Mouse (Mus musculus): Measurements from ENCODE around the gene Olfr786. TPM values are rescaled to one million over a fixed set of nuclear protein-coding genes. Genes with fewer than 3 reads are reported as not detected.

Gene Olfr786
- polyA plus RNA-seq (2015; fragmentation: Nextera tagmentation; extraction: Ambion mirVana) = 0.17 TPM in 1 of 2 replicates, not detected in the other

DNA sequence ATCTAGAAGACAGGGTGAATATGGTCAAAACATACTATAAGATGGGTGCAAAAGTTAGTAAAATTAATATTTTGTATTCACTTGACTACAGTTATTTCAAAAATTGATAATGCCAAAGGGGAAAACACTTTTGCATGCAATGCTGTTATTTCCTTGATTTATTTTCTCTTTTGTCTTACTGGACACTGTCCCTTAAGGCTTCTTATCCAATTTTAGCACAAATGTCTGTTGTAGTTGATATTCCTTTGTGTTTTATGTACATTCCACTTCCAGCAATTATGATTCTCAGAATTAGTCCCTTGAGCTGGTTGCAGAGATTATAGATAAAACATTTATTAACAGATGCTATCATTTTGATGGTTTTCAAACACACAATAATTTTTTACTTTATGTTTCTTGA lies at the start of gene Olfr786:
Gene Olfr786, plus strand, starts transcription at position 301 of the 400 bp plus-strand sequence.
- Histone ChIP-seq H3K4me1 (no peaks in the 10 kb centered on the region), H3K9ac (no peak within 1 kb of the TSS), H3K27ac (replicated peaks) (no peak within 1 kb of the TSS), H3K27me3 (no peaks in the 10 kb centered on the region), H3K9me3 (replicated peaks) (no peaks in the 10 kb centered on the region), H3K4me3 (replicated peaks) (no peak within 1 kb of the TSS), H3K36me3 (no peaks in the 10 kb centered on the region), H3K4me2 (replicated peaks) (no peak within 1 kb of the TSS)
- ATAC-seq (ENCODE audit: insufficient number of reproducible peaks, low FRiP score, low TSS enrichment, low read depth) = no peak

DNA sequence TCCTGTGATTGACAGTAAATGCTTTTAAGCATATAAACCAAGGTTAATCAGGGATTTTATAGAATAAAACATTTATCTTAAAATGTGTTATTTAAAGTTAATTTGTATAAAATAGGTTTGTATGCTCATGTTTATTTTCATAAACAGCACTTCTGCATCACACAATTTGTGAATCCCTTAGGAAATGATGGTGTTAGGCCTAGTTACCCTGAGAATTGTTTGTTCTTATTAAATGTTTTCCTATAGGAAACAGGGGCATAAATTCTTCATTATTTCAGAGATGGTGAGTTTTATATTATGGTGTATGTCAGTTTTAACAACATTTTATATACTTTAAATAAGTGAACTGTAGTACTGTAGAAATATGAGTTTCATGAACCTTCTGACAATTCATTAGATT lies 43.3 kb upstream of the Olfr786 start, which contains the start of gene Olfr784:
Gene Olfr784, plus strand, starts transcription at position 301 of the 400 bp plus-strand sequence.
- Histone ChIP-seq H3K27ac (replicated peaks) (no peak within 1 kb of the TSS), H3K36me3 (no peaks in the 10 kb centered on the region)
- no peak for ATAC-seq (ENCODE audit: insufficient number of reproducible peaks, low FRiP score, low TSS enrichment, low read depth)

DNA sequence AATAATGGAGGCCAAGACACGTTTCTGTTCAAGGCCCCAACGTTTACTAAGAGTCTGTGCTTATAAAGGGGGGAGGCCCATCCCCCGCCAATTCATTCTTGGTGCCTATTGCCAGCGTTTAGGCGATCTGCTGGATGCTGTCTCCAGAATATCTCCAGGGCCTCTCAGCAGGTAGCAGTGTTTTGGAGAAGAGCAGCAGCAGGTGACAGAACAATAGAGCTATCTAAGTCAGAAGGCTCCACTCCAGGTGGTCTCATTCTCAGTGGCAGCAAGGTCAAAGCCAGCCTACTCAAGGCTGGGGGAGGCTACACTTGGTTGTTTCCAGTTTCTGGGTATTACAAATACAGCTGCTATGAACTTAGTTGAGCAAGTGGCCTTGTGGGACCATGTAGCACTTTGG lies 26.2 kb upstream of the Olfr786 start:
- Histone ChIP-seq H3K27ac (replicated peaks) (no peak overlapping the region), H3K36me3 (no peaks in the 10 kb centered on the region), H3K27me3 (no peaks in the 10 kb centered on the region), H3K9me3 (replicated peaks) (no peaks in the 10 kb centered on the region), H3K4me3 (replicated peaks) (no peak overlapping the region), H3K4me1 (no peaks in the 10 kb centered on the region), H3K4me2 (replicated peaks) (no peak overlapping the region), H3K9ac (no peak overlapping the region)
- ATAC-seq (ENCODE audit: insufficient number of reproducible peaks, low FRiP score, low TSS enrichment, low read depth) = no peak
- WGBS = 48% methylated on average over 5 of the region's 5 CpGs

More for the DNA sequence above, 43.3 kb upstream of the Olfr786 start, which contains the start of gene Olfr784:
- H3K9ac ChIP-seq = no peak within 1 kb of the TSS
- no peak within 1 kb of the TSS for H3K4me2 ChIP-seq (replicated peaks)
- H3K4me3 ChIP-seq (replicated peaks) = no peak within 1 kb of the TSS
- H3K27me3 ChIP-seq = no peaks in the 10 kb centered on the region
- H3K9me3 ChIP-seq (replicated peaks) = no peaks in the 10 kb centered on the region
- H3K4me1 ChIP-seq = no peaks in the 10 kb centered on the region

DNA sequence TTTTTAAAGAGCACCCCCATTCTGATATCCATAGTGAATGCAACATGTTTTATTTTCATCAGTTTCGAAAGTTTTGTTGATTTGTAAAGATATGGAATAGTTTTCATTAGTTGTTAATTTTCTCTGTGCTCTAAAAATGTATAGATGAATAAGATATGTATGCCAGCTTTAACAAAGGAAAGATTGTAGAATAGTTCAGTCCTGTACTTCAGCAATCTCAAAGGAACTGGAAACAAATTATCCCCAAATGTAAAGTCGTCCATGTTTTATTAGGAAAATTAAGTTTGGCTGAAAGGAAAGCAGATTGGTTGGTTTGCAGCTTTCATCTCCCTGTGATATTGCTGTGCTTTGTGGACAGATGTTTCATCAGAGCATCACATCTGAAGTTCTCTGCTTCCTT lies 22.0 kb upstream of the Olfr786 start, which contains the start of gene Olfr785:
Gene Olfr785, plus strand, starts transcription at position 301 of the 400 bp plus-strand sequence.
- no peaks in the 10 kb centered on the region for H3K27me3 ChIP-seq
- WGBS = 72% methylated on average over 2 of the region's 2 CpGs
- no peak within 1 kb of the TSS for H3K4me3 ChIP-seq (replicated peaks)
- no peak within 1 kb of the TSS for H3K9ac ChIP-seq
- no peaks in the 10 kb centered on the region for H3K36me3 ChIP-seq
- no peak within 1 kb of the TSS for H3K27ac ChIP-seq (replicated peaks)
- no peak within 1 kb of the TSS for H3K4me2 ChIP-seq (replicated peaks)
- H3K4me1 ChIP-seq = no peaks in the 10 kb centered on the region
- no peak for ATAC-seq (ENCODE audit: insufficient number of reproducible peaks, low FRiP score, low TSS enrichment, low read depth)
- no peaks in the 10 kb centered on the region for H3K9me3 ChIP-seq (replicated peaks)

DNA sequence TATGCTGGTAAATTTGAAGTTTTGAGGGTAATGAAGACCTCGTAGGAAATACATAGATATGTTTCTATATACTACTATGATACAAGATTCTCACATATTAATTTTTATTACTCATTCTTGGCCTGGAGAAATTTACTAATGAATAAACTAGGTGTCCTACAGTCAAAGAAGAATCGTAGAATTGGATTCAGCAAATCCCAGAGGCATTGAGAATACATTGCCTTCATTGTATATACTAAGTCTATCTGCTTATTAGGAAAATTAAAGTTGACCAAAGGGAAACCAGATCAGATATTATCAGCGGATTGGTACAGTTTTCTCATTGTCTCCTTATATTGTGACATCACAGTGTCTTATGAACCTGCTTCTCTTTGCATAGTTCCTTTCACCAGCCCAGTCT lies 34.5 kb downstream of the Olfr786 start, which contains the start of gene Olfr787:
Gene Olfr787, plus strand, starts transcription at position 301 of the 400 bp plus-strand sequence.
- Histone ChIP-seq H3K27ac (replicated peaks) (no peak within 1 kb of the TSS), H3K9ac (no peak within 1 kb of the TSS), H3K9me3 (replicated peaks) (no peaks in the 10 kb centered on the region), H3K27me3 (no peaks in the 10 kb centered on the region), H3K4me2 (replicated peaks) (no peak within 1 kb of the TSS), H3K36me3 (no peaks in the 10 kb centered on the region), H3K4me3 (replicated peaks) (no peak within 1 kb of the TSS), H3K4me1 (no peaks in the 10 kb centered on the region)
- WGBS = 76% methylated on average over 3 of the region's 3 CpGs
- ATAC-seq (ENCODE audit: insufficient number of reproducible peaks, low FRiP score, low TSS enrichment, low read depth) = no peak

DNA sequence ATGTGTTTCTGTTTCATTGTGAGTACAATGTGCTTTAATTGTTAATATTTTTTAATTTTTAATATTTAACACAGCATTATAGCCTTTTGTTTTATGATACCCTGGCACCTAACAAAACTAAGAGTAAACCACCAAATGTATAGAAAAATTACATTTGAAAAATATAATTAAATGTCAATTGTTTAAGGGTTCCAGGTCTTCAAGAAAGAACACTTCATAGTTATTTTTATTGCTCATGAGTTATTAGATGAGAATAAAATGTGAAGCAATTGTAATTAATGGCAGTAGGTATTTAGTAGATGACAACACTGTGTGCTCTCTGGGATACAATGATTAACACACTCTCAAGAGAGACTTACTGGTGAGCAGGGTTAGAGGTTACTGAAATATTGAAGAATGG lies 43.6 kb downstream of the Olfr786 start, which contains the start of gene Olfr788:
Gene Olfr788, plus strand, starts transcription at position 301 of the 400 bp plus-strand sequence.
- no peak within 1 kb of the TSS for H3K4me3 ChIP-seq (replicated peaks)
- H3K27ac ChIP-seq (replicated peaks) = no peak within 1 kb of the TSS
- no peak within 1 kb of the TSS for H3K4me2 ChIP-seq (replicated peaks)
- no peaks in the 10 kb centered on the region for H3K27me3 ChIP-seq
- H3K9ac ChIP-seq = no peak within 1 kb of the TSS
- H3K36me3 ChIP-seq = no peaks in the 10 kb centered on the region
- H3K9me3 ChIP-seq (replicated peaks) = no peaks in the 10 kb centered on the region
- no peak for ATAC-seq (ENCODE audit: insufficient number of reproducible peaks, low FRiP score, low TSS enrichment, low read depth)
- H3K4me1 ChIP-seq = no peaks in the 10 kb centered on the region

DNA sequence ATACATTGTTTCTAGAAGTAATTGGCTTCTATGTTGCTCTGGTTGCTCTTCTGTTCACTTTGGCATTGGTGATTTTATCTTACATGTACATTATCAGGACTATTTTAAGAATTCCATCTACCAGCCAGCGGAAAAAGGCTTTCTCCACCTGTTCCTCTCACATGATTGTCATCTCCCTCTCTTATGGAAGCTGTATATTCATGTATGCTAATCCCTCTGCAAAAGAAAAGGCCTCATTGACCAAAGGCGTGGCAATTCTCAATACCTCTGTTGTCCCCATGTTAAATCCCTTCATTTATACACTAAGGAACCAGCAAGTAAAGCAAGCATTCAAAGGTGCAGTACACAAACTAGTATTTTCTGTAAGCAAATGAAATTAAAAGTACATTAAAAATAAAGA lies 46.1 kb downstream of the Olfr786 start:
- no peaks in the 10 kb centered on the region for H3K36me3 ChIP-seq

DNA sequence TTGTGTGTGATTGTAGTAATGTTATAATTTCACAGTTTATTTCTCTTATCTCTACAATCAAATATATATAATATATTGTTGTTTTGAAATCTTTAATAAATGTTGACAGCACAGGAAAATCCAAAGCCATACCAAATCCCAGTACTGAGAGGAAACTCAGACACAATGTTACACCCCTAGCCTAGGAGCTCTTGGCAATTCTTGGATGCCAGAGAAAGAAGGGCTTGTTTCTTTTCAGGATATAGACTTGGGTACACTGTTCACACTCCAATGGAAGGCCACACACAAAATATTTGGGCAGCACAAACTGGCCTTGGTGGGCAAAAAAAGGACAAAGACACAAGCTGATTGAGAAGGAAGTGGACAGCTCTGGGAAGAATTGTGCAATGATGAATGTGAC lies 46.6 kb downstream of the Olfr786 start:
- no peaks in the 10 kb centered on the region for H3K9me3 ChIP-seq (replicated peaks)
- ATAC-seq (ENCODE audit: insufficient number of reproducible peaks, low FRiP score, low TSS enrichment, low read depth) = no peak
- no peak overlapping the region for H3K9ac ChIP-seq
- no peak overlapping the region for H3K27ac ChIP-seq (replicated peaks)
- no peaks in the 10 kb centered on the region for H3K36me3 ChIP-seq
- H3K4me2 ChIP-seq (replicated peaks) = no peak overlapping the region
- H3K4me3 ChIP-seq (replicated peaks) = no peak overlapping the region
- H3K4me1 ChIP-seq = no peaks in the 10 kb centered on the region
- no peaks in the 10 kb centered on the region for H3K27me3 ChIP-seq

More for the DNA sequence above, 46.1 kb downstream of the Olfr786 start:
- Histone ChIP-seq H3K4me1 (no peaks in the 10 kb centered on the region), H3K27ac (replicated peaks) (no peak overlapping the region), H3K4me2 (replicated peaks) (no peak overlapping the region), H3K9ac (no peak overlapping the region), H3K4me3 (replicated peaks) (no peak overlapping the region), H3K9me3 (replicated peaks) (no peaks in the 10 kb centered on the region), H3K27me3 (no peaks in the 10 kb centered on the region)
- WGBS = 67% methylated on average over 2 of the region's 2 CpGs
- no peak for ATAC-seq (ENCODE audit: insufficient number of reproducible peaks, low FRiP score, low TSS enrichment, low read depth)

DNA sequence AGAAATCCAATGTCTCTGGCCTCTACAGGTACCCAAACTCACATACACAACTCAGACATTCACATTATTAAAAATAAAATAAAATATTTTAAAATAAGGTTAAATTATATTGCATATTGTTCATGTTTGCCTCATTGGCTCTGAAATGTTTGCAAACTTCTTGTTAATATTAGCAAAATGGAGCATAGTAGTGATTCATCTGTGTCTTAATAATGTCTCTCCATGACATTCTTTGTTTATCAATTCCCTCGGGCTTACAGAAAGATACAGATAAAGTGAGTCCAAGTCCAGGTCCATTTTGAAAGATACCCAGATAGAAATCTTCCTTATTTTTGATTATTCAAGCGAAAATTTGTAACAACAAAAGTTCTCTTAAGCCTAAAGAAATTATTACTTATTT lies 57.3 kb downstream of the Olfr786 start, which contains the start of gene Olfr789:
Gene Olfr789, plus strand, starts transcription at position 301 of the 400 bp plus-strand sequence.
- no peak within 1 kb of the TSS for H3K9ac ChIP-seq
- H3K27me3 ChIP-seq = no peaks in the 10 kb centered on the region
- H3K4me2 ChIP-seq (replicated peaks) = no peak within 1 kb of the TSS
- H3K36me3 ChIP-seq = no peaks in the 10 kb centered on the region
- H3K4me3 ChIP-seq (replicated peaks) = no peak within 1 kb of the TSS
- H3K4me1 ChIP-seq = no peaks in the 10 kb centered on the region
- H3K9me3 ChIP-seq (replicated peaks) = no peaks in the 10 kb centered on the region
- 51% methylated on average over 2 of the region's 2 CpGs for WGBS
- no peak for ATAC-seq (ENCODE audit: insufficient number of reproducible peaks, low FRiP score, low TSS enrichment, low read depth)
- H3K27ac ChIP-seq (replicated peaks) = no peak within 1 kb of the TSS

Other genes starting within 250 kb of the Olfr786 start
- not detected in 2 replicates for gene Olfr772, start 249.4 kb upstream of the Olfr786 start, polyA plus RNA-seq (2015; fragmentation: Nextera tagmentation; extraction: Ambion mirVana)
- not detected in 2 replicates for gene Olfr773, start 239.9 kb upstream of the Olfr786 start, polyA plus RNA-seq (2015; fragmentation: Nextera tagmentation; extraction: Ambion mirVana)
- gene Olfr774, start 191.1 kb upstream of the Olfr786 start, polyA plus RNA-seq (2015; fragmentation: Nextera tagmentation; extraction: Ambion mirVana) = not detected in 2 replicates
- not detected in 2 replicates for gene Olfr775, start 178.9 kb upstream of the Olfr786 start, polyA plus RNA-seq (2015; fragmentation: Nextera tagmentation; extraction: Ambion mirVana)
- not detected in 2 replicates for gene Olfr776, start 168.2 kb upstream of the Olfr786 start, polyA plus RNA-seq (2015; fragmentation: Nextera tagmentation; extraction: Ambion mirVana)
- not detected in 2 replicates for gene Olfr777, start 155.8 kb upstream of the Olfr786 start, polyA plus RNA-seq (2015; fragmentation: Nextera tagmentation; extraction: Ambion mirVana)
- gene Olfr780, start 109.2 kb upstream of the Olfr786 start, polyA plus RNA-seq (2015; fragmentation: Nextera tagmentation; extraction: Ambion mirVana) = not detected in 2 replicates
- gene Olfr781, start 98.5 kb upstream of the Olfr786 start, polyA plus RNA-seq (2015; fragmentation: Nextera tagmentation; extraction: Ambion mirVana) = 0.17 TPM in 1 of 2 replicates, not detected in the other
- gene Olfr782, start 78.5 kb upstream of the Olfr786 start, polyA plus RNA-seq (2015; fragmentation: Nextera tagmentation; extraction: Ambion mirVana) = 0.19 TPM in 1 of 2 replicates, not detected in the other
- 0.07 TPM in 1 of 2 replicates, not detected in the other for gene Olfr784, start 43.2 kb upstream of the Olfr786 start, polyA plus RNA-seq (2015; fragmentation: Nextera tagmentation; extraction: Ambion mirVana)
- gene Olfr785, start 21.9 kb upstream of the Olfr786 start, polyA plus RNA-seq (2015; fragmentation: Nextera tagmentation; extraction: Ambion mirVana) = not detected in 2 replicates
- gene Olfr787, start 34.6 kb downstream of the Olfr786 start, polyA plus RNA-seq (2015; fragmentation: Nextera tagmentation; extraction: Ambion mirVana) = not detected in 2 replicates
- not detected in 2 replicates for gene Olfr788, start 43.7 kb downstream of the Olfr786 start, polyA plus RNA-seq (2015; fragmentation: Nextera tagmentation; extraction: Ambion mirVana)
- 0.05 TPM in 1 of 2 replicates, not detected in the other for gene Olfr789, start 57.4 kb downstream of the Olfr786 start, polyA plus RNA-seq (2015; fragmentation: Nextera tagmentation; extraction: Ambion mirVana)
- gene Olfr790, start 71.2 kb downstream of the Olfr786 start, polyA plus RNA-seq (2015; fragmentation: Nextera tagmentation; extraction: Ambion mirVana) = not detected in 2 replicates
- 0.07 and 0.21 TPM in 2 replicates for gene Olfr791, start 94.5 kb downstream of the Olfr786 start, polyA plus RNA-seq (2015; fragmentation: Nextera tagmentation; extraction: Ambion mirVana)
- gene Olfr792, start 111.9 kb downstream of the Olfr786 start, polyA plus RNA-seq (2015; fragmentation: Nextera tagmentation; extraction: Ambion mirVana) = 0.24 TPM in 1 of 2 replicates, not detected in the other
- not detected in 2 replicates for gene Olfr794, start 140.3 kb downstream of the Olfr786 start, polyA plus RNA-seq (2015; fragmentation: Nextera tagmentation; extraction: Ambion mirVana)
- not detected in 2 replicates for gene Olfr796, start 185.3 kb downstream of the Olfr786 start, polyA plus RNA-seq (2015; fragmentation: Nextera tagmentation; extraction: Ambion mirVana)
- gene Olfr798, start 200.6 kb downstream of the Olfr786 start, polyA plus RNA-seq (2015; fragmentation: Nextera tagmentation; extraction: Ambion mirVana) = 0.04 and 0.12 TPM in 2 replicates
- gene Olfr799, start 210.2 kb downstream of the Olfr786 start, polyA plus RNA-seq (2015; fragmentation: Nextera tagmentation; extraction: Ambion mirVana) = not detected in 2 replicates
- not detected in 2 replicates for gene Olfr800, start 230.4 kb downstream of the Olfr786 start, polyA plus RNA-seq (2015; fragmentation: Nextera tagmentation; extraction: Ambion mirVana)
- not detected in 2 replicates for gene Olfr801, start 246.6 kb downstream of the Olfr786 start, polyA plus RNA-seq (2015; fragmentation: Nextera tagmentation; extraction: Ambion mirVana)